Mouse (Mus musculus) small intestine, adult 2 months (tissue): ENCODE results near the gene Boc.

Source experiments
- CTCF ChIP-seq: fragments of 200-500 bp; IDR thresholded peaks from 2 replicates; pipeline ENCODE4 v1.5.1; 2012; ENCODE audit warnings: low read depth, mild to moderate bottlenecking, control low read depth, inconsistent platforms, low read length, moderate library complexity, mixed read lengths; ENCODE audit not compliant: insufficient replicate concordance, insufficient read length; ENCODE audit errors: extremely low read depth
- POLR2A ChIP-seq: fragments of 200-500 bp; IDR thresholded peaks from 2 replicates; pipeline ENCODE4 v1.6.1; 2012; ENCODE audit warnings: low read depth, mild to moderate bottlenecking, control low read depth, inconsistent platforms, low read length, moderate library complexity

DNA sequence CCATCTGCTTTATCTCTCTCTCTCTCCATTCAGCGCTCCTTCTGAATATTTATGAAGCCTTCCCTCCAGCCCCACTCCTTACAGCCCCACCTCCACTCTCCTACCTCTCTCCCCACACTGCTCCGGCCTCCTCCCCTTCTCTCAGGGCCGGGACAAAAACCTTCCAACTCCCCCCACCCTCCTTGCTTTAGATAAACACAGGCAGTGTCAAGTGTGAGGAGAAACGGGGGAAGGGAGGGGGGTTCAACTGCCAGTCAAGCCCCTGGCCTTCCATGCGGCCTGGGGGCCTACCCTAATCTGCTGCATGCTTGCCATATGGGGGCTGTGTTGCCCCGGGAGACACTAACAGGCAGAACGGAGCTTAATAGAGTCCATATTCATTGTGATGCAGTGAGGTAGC is 27.9 kb downstream of the Boc start:
- no peak for TF ChIP-seq POLR2A
- no peak for TF ChIP-seq CTCF
